Mouse (Mus musculus): ENCODE measurements at regions not wholly inside any gene's neighbourhood (a gene's known extent, or its start where the extent isn't known, plus 50 kb on each side); places are given as distances from the start of the nearest gene placed in this dataset.

DNA sequence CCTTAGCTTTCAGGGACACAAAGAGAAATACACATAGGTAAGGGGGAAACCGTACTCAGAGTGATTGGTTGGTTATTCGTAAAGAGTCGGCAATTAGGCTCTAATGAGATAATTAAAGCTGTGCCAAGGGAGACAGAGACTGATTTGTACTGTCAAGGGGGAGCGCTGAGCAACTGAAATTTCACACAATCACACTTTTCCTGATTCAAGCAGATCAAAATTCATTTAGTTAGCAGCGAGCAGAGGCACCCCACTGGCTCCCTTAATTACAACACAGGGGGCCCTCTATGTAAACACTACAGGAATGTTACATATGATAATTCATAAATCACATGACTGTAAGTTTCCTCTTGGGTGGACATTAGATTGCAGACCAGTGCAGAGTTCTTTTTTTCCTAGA lies 180.5 kb downstream of the Phlda1 start:
- no peak for TF ChIP-seq CTCF (IDR thresholded peaks at IDR 0.05; ENCODE audit: extremely low read depth, insufficient read depth, low read length)
- TF ChIP-seq POLR2A (IDR thresholded peaks at IDR 0.05; ENCODE audit: extremely low read depth, insufficient read depth, low read length) = no peak
